In genomic region chr9:117088309-117088708, GRCm38 (mm10) we compare ENCODE assay signal across 26 mouse cellular contexts.
DNase-seq lines count a peak whose midpoint lies in the region; ATAC-seq and TF ChIP-seq lines count a peak whose summit lies in the region.
"Had no signal": no experiment of that assay in that cellular context is flagged by ENCODE, and none has a peak within 500 bp of the region (broad histone marks: within the 10 kb centered on the region; RNA-seq: fewer than 3 reads in every experiment).

No protein-coding gene starts in this region.

- 66% methylated on average over 6 of the region's 6 CpGs for WGBS in hindbrain, postnatal 0 days
- WGBS in hindbrain, embryonic 10.5 days: 85% methylated on average over 6 of the region's 6 CpGs
- 48% methylated on average over 6 of the region's 6 CpGs for WGBS in embryonic facial prominence, embryonic 15.5 days

- H3K4me3 ChIP-seq in hindbrain, postnatal 0 days (ENCODE audit: low read length): no peak overlapping the region
- no peak overlapping the region for H3K4me3 ChIP-seq in hindbrain, embryonic 10.5 days
- no peak overlapping the region for H3K4me3 ChIP-seq in embryonic facial prominence, embryonic 15.5 days (replicated peaks)
- H3K4me3 ChIP-seq: forebrain, embryonic 13.5 days; left cerebral cortex, adult 2 months; limb, embryonic 13.5 days; liver, embryonic 12.5 days; neural tube, embryonic 15.5 days had no signal

- ATAC-seq in hindbrain, postnatal 0 days: peak; percentile 21; the same call in 1 of the 2 replicates
- ATAC-seq in embryonic facial prominence, embryonic 15.5 days (ENCODE audit: insufficient number of reproducible peaks, low FRiP score, low TSS enrichment, low read depth): no peak
- ATAC-seq: activated CD4-positive, CD25-positive, alpha-beta regulatory T cell, adult 4 months; forebrain, embryonic 13.5 days; intestine, postnatal 0 days; liver, embryonic 12.5 days; liver, postnatal 0 days had no signal

- H3K4me2 ChIP-seq in hindbrain, postnatal 0 days (ENCODE audit: low read depth, low read length): no peak overlapping the region
- no peak overlapping the region for H3K4me2 ChIP-seq in embryonic facial prominence, embryonic 15.5 days (replicated peaks)
- H3K4me2 ChIP-seq: forebrain, embryonic 13.5 days; heart, embryonic 11.5 days; limb, embryonic 13.5 days; liver, embryonic 12.5 days; midbrain, embryonic 11.5 days; neural tube, embryonic 15.5 days had no signal

- TF ChIP-seq CTCF in hindbrain, postnatal 0 days (IDR thresholded peaks at IDR 0.05; ENCODE audit: low read depth): no peak

- no peak overlapping the region for H3K9ac ChIP-seq in hindbrain, postnatal 0 days (replicated peaks; ENCODE audit: low read length)
- H3K9ac ChIP-seq in embryonic facial prominence, embryonic 15.5 days: no peak overlapping the region
- H3K9ac ChIP-seq: forebrain, embryonic 13.5 days; limb, embryonic 13.5 days; liver, embryonic 12.5 days; liver, postnatal 0 days; neural tube, embryonic 15.5 days had no signal

- H3K27me3 ChIP-seq in hindbrain, postnatal 0 days (ENCODE audit: insufficient read depth, low read length): no peaks in the 10 kb centered on the region
- H3K27me3 ChIP-seq in hindbrain, embryonic 10.5 days (ENCODE audit: insufficient read depth, poor library complexity, severe bottlenecking): no peaks in the 10 kb centered on the region
- no peaks in the 10 kb centered on the region for H3K27me3 ChIP-seq in embryonic facial prominence, embryonic 15.5 days
- H3K27me3 ChIP-seq: forebrain, embryonic 13.5 days; limb, embryonic 13.5 days; liver, embryonic 12.5 days; neural tube, embryonic 15.5 days had no signal

- H3K36me3 ChIP-seq in hindbrain, postnatal 0 days (ENCODE audit: insufficient read depth, low read length): no peaks in the 10 kb centered on the region
- no peaks in the 10 kb centered on the region for H3K36me3 ChIP-seq in hindbrain, embryonic 10.5 days
- H3K36me3 ChIP-seq in embryonic facial prominence, embryonic 15.5 days: no peaks in the 10 kb centered on the region
- H3K36me3 ChIP-seq: liver, embryonic 12.5 days; neural tube, embryonic 15.5 days had no signal

- H3K4me1 ChIP-seq in hindbrain, postnatal 0 days (ENCODE audit: insufficient read depth, low read length): no peaks in the 10 kb centered on the region
- no peaks in the 10 kb centered on the region for H3K4me1 ChIP-seq in hindbrain, embryonic 10.5 days (replicated peaks)
- H3K4me1 ChIP-seq in embryonic facial prominence, embryonic 15.5 days: peaks cover 36% of the 10 kb centered on the region
- H3K4me1 ChIP-seq: forebrain, embryonic 13.5 days; liver, embryonic 12.5 days had no signal

- no peaks in the 10 kb centered on the region for H3K9me3 ChIP-seq in hindbrain, postnatal 0 days (ENCODE audit: low read length)
- H3K9me3 ChIP-seq in hindbrain, embryonic 10.5 days: no peaks in the 10 kb centered on the region
- H3K9me3 ChIP-seq in embryonic facial prominence, embryonic 15.5 days (replicated peaks): no peaks in the 10 kb centered on the region
- H3K9me3 ChIP-seq: forebrain, embryonic 13.5 days; limb, embryonic 13.5 days; liver, embryonic 12.5 days; neural tube, embryonic 15.5 days had no signal

- peak; percentile 39 for DNase-seq in hindbrain, postnatal 0 days (ENCODE audit: low spot score)
- no peak for DNase-seq in hindbrain, embryonic 10.5 days (ENCODE audit: low spot score)
- peak; percentile 23 for DNase-seq in retina, postnatal 1 day
- DNase-seq in retina, embryonic 14.5 days (ENCODE audit: low spot score): no peak
- DNase-seq in layer of hippocampus, adult 8-10 months (ENCODE audit: low spot score in 2 of 2): no peak
- DNase-seq: adrenal gland, adult 2 months; adrenal gland, postnatal 36 days; B cell, adult 2 months; cerebellum, adult 2 months; gastrocnemius, postnatal 14 days; heart, adult 18-20 months; heart, postnatal 36 days; kidney, adult 9 months; kidney, postnatal 14 days; liver, postnatal 0 days; lung, postnatal 36 days had no signal

- no peak overlapping the region for H3K27ac ChIP-seq in hindbrain, postnatal 0 days
- no peak overlapping the region for H3K27ac ChIP-seq in hindbrain, embryonic 10.5 days
- H3K27ac ChIP-seq in embryonic facial prominence, embryonic 15.5 days (replicated peaks): 0 out of 2 replicates have a peak overlapping the region, but pooled peaks have one; percentile 17
- H3K27ac ChIP-seq: forebrain, embryonic 13.5 days; left cerebral cortex, adult 2 months; limb, embryonic 13.5 days; liver, embryonic 12.5 days; neural tube, embryonic 15.5 days had no signal

Comparison
In these comparisons a context has a peak if more than half of its experiments do, and no peak if none do; other contexts are left out.
1. DNase-seq: peak in hindbrain, postnatal 0 days (single experiment) and retina, postnatal 1 day (single experiment); none in hindbrain, embryonic 10.5 days (single experiment), retina, embryonic 14.5 days (single experiment) and layer of hippocampus, adult 8-10 months (0 of 2).